Mouse (Mus musculus): ENCODE results near the gene Nln. TPM values are rescaled to one million over a fixed set of nuclear protein-coding genes. Genes with fewer than 3 reads are reported as not detected.
A peak's percentile ranks its signal among the peaks of the same experiment; 100 is the strongest.

Gene Nln
- polyA plus RNA-seq, 3 experiments from 2014 or later, result 5.3 to 10.1 (median 8.7) TPM

- ATAC-seq, result no peak
Observed at GRCm38 (mm10) chr13:104094531-104095385, 14.7 kb downstream of the Nln start.

GRCm38 (mm10) chr13:104091734-104092133 is 17.7 kb downstream of the Nln start:
- peak; percentile 41 for ATAC-seq

GRCm38 (mm10) chr13:104089387-104089786 is 20.0 kb downstream of the Nln start:
- peak; percentile 65 for ATAC-seq

GRCm38 (mm10) chr13:104084600-104084999 is 24.8 kb downstream of the Nln start:
- ATAC-seq, result no peak

- no peak for ATAC-seq
Observed at GRCm38 (mm10) chr13:104082504-104082903, 26.9 kb downstream of the Nln start.

GRCm38 (mm10) chr13:104076993-104077392 is 32.4 kb downstream of the Nln start:
- no peak for ATAC-seq

GRCm38 (mm10) chr13:104074731-104075130 is 34.7 kb downstream of the Nln start:
- ATAC-seq, result no peak

GRCm38 (mm10) chr13:104074230-104074629 is 35.2 kb downstream of the Nln start:
- no peak for ATAC-seq

- ATAC-seq, result no peak
Observed at GRCm38 (mm10) chr13:104072351-104072750, 37.1 kb downstream of the Nln start.

- no peak for ATAC-seq
Observed at GRCm38 (mm10) chr13:104070703-104071102, 38.7 kb downstream of the Nln start.

- ATAC-seq, result no peak
Observed at GRCm38 (mm10) chr13:104069216-104069615, 40.2 kb downstream of the Nln start.

GRCm38 (mm10) chr13:104065649-104066347 is 43.6 kb downstream of the Nln start:
- no peak for ATAC-seq

GRCm38 (mm10) chr13:104063061-104063460 is 46.4 kb downstream of the Nln start:
- no peak for ATAC-seq

- ATAC-seq, result no peak
Observed at GRCm38 (mm10) chr13:104061975-104062750, 47.3 kb downstream of the Nln start.

GRCm38 (mm10) chr13:104060231-104060630 is 49.2 kb downstream of the Nln start:
- ATAC-seq, result no peak

GRCm38 (mm10) chr13:104059536-104059935 is 49.9 kb downstream of the Nln start:
- ATAC-seq, result no peak

GRCm38 (mm10) chr13:104058761-104059160 is 50.7 kb downstream of the Nln start:
- no peak for ATAC-seq

GRCm38 (mm10) chr13:104052271-104052753 is 57.1 kb downstream of the Nln start:
- ATAC-seq, result no peak

GRCm38 (mm10) chr13:104048835-104049234 is 60.6 kb downstream of the Nln start:
- ATAC-seq, result no peak

- no peak for ATAC-seq
Observed at GRCm38 (mm10) chr13:104045108-104045507, 64.3 kb downstream of the Nln start.

GRCm38 (mm10) chr13:104044332-104044731 is 65.1 kb downstream of the Nln start:
- no peak for ATAC-seq

GRCm38 (mm10) chr13:104042738-104043137 is 66.7 kb downstream of the Nln start:
- ATAC-seq, result no peak

GRCm38 (mm10) chr13:104041481-104041880 is 67.9 kb downstream of the Nln start:
- no peak for ATAC-seq
